In the genomic region with DNA sequence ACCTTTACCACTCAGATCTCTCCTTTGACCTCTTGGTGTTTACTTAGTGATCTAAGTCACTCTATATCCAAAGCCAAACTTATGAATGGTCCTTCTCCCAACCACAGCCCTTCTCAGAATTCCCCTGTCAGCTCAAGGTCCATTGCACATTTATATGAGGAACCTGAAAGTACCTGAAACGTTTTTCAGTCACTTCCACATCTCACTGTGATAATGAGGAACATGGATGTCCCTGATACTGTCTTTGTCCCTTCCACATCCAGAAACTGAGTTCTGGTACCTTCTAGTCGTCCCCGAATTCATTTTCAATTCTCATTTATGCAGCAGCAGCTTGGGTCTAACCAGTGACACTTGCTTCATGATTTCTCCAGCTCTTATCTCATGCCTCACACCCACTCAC, we compare ENCODE assay signal across 28 mouse cellular contexts. TPM values are rescaled to one million over a fixed set of nuclear protein-coding genes. Genes with fewer than 3 reads are reported as not detected.
DNase-seq lines count a peak whose midpoint lies in the region; ATAC-seq and TF ChIP-seq lines count a peak whose summit lies in the region.
"Had no signal": no experiment of that assay in that cellular context is flagged by ENCODE, and none has a peak within 500 bp of the region (broad histone marks: within the 10 kb centered on the region; RNA-seq: fewer than 3 reads in every experiment).

No protein-coding gene starts in this region.

- no peak overlapping the region for H3K4me2 ChIP-seq in liver, embryonic 11.5 days
- H3K4me2 ChIP-seq: embryonic facial prominence, embryonic 13.5 days; forebrain, embryonic 12.5 days; heart, embryonic 12.5 days; heart, embryonic 15.5 days; hindbrain, embryonic 12.5 days; hindbrain, embryonic 15.5 days; intestine, embryonic 15.5 days had no signal

- no peaks in the 10 kb centered on the region for H3K79me2 ChIP-seq in liver, adult 2 months (ENCODE audit: control insufficient read depth, insufficient read depth, low read length)

- TF ChIP-seq CTCF in liver, adult 2 months (IDR thresholded peaks at IDR 0.05; ENCODE audit: low read depth, low read length): no peak
- no peak for TF ChIP-seq CTCF in small intestine, adult 2 months (IDR thresholded peaks at IDR 0.05; ENCODE audit: extremely low read depth, insufficient read length, insufficient replicate concordance, low read depth, low read length)

- no peaks in the 10 kb centered on the region for H3K9me3 ChIP-seq in liver, embryonic 11.5 days (ENCODE audit: control insufficient read depth, low read length)
- H3K9me3 ChIP-seq: embryonic facial prominence, embryonic 10.5 days; embryonic facial prominence, embryonic 13.5 days; forebrain, embryonic 12.5 days; heart, embryonic 12.5 days; heart, embryonic 15.5 days; hindbrain, embryonic 12.5 days; hindbrain, embryonic 15.5 days; intestine, embryonic 15.5 days had no signal

- DNase-seq in liver, adult 2 months (ENCODE audit: extremely low read depth, low read depth, low spot score): peak; percentile 74
- no peak for DNase-seq in liver, embryonic 11.5 days (ENCODE audit: low spot score)
- DNase-seq in gastrocnemius, postnatal 4 days (ENCODE audit: low spot score in 2 of 2): no peak
- DNase-seq in thymus, postnatal 25 days: no peak
- DNase-seq in heart, postnatal 36 days: no peak
- DNase-seq: adrenal gland, adult 2 months; adrenal gland, postnatal 14 days; cerebellum, adult 11 months; cerebellum, adult 2 months; cerebellum, adult 9-11 months; cerebellum, postnatal 25 days; embryo, embryonic 11 days; gastrocnemius, postnatal 14 days; heart, postnatal 14 days had no signal

- intact Hi-C loops in heart, postnatal 36 days (cut with DNase I): no loop called here

- no peak for ATAC-seq in liver, embryonic 11.5 days (replicated peaks; ENCODE audit: low FRiP score)
- ATAC-seq in megakaryocyte, adult 5-6 weeks (ENCODE audit: poor library complexity, severe bottlenecking): peak; percentile 38; the same call in 1 of the 2 replicates
- ATAC-seq: forebrain, embryonic 16.5 days; intestine, embryonic 15.5 days had no signal

- no peak for TF ChIP-seq POLR2A in liver, adult 2 months (IDR thresholded peaks at IDR 0.05; ENCODE audit: extremely low read depth, insufficient read depth, low read length)
- no peak for TF ChIP-seq POLR2A in small intestine, adult 2 months (IDR thresholded peaks at IDR 0.05; ENCODE audit: low read depth, low read length)

- peaks cover 5% of the 10 kb centered on the region; the same call in 1 of the 2 replicates for H3K4me1 ChIP-seq in liver, adult 2 months (ENCODE audit: control insufficient read depth, insufficient read depth, low read length)
- no peaks in the 10 kb centered on the region for H3K4me1 ChIP-seq in liver, embryonic 11.5 days (replicated peaks; ENCODE audit: control insufficient read depth, insufficient read depth, low read length)
- peaks cover 13% of the 10 kb centered on the region; the same call in 1 of the 2 replicates for H3K4me1 ChIP-seq in small intestine, adult 2 months (ENCODE audit: control insufficient read depth, insufficient read depth, insufficient read length, low read length)
- H3K4me1 ChIP-seq: embryonic facial prominence, embryonic 10.5 days; embryonic facial prominence, embryonic 13.5 days; forebrain, embryonic 12.5 days; heart, embryonic 12.5 days; heart, embryonic 15.5 days; hindbrain, embryonic 12.5 days; hindbrain, embryonic 15.5 days; intestine, embryonic 15.5 days had no signal

- H3K27ac ChIP-seq in liver, adult 2 months (replicated peaks; ENCODE audit: insufficient read depth, low read depth, low read length): no peak overlapping the region
- H3K27ac ChIP-seq in liver, embryonic 11.5 days (ENCODE audit: low read depth, low read length): no peak overlapping the region
- H3K27ac ChIP-seq in small intestine, adult 2 months (ENCODE audit: insufficient read depth, low read depth, low read length): peak overlapping the region; percentile 72
- H3K27ac ChIP-seq: embryonic facial prominence, embryonic 10.5 days; embryonic facial prominence, embryonic 13.5 days; forebrain, embryonic 12.5 days; heart, embryonic 15.5 days; hindbrain, embryonic 12.5 days; hindbrain, embryonic 15.5 days; intestine, embryonic 15.5 days had no signal

- no peak overlapping the region for H3K9ac ChIP-seq in liver, adult 2 months (ENCODE audit: low read depth, low read length)
- H3K9ac ChIP-seq in liver, embryonic 11.5 days (ENCODE audit: low read depth, low read length): no peak overlapping the region
- H3K9ac ChIP-seq: embryonic facial prominence, embryonic 13.5 days; forebrain, embryonic 12.5 days; heart, embryonic 12.5 days; heart, embryonic 15.5 days; hindbrain, embryonic 12.5 days; hindbrain, embryonic 15.5 days; intestine, embryonic 15.5 days had no signal

- H3K36me3 ChIP-seq in liver, adult 2 months (ENCODE audit: control insufficient read depth, insufficient read depth, low read length): no peaks in the 10 kb centered on the region
- no peaks in the 10 kb centered on the region for H3K36me3 ChIP-seq in liver, embryonic 11.5 days (ENCODE audit: control insufficient read depth, insufficient read depth, low read length)
- peaks cover 12% of the 10 kb centered on the region for H3K36me3 ChIP-seq in small intestine, adult 2 months (ENCODE audit: control insufficient read depth, insufficient read depth, low read length)
- H3K36me3 ChIP-seq: embryonic facial prominence, embryonic 10.5 days; embryonic facial prominence, embryonic 13.5 days; forebrain, embryonic 12.5 days; heart, embryonic 12.5 days; heart, embryonic 15.5 days; hindbrain, embryonic 12.5 days; hindbrain, embryonic 15.5 days; intestine, embryonic 15.5 days had no signal

- 54% methylated on average over 3 of the region's 3 CpGs for WGBS in liver, adult 2 months
- 63% methylated on average over 3 of the region's 3 CpGs for WGBS in liver, embryonic 11.5 days
- WGBS in small intestine, adult 2 months: 56% methylated on average over 3 of the region's 3 CpGs

- H3K4me3 ChIP-seq in liver, adult 2 months (ENCODE audit: insufficient read depth, low read depth, low read length): no peak overlapping the region
- H3K4me3 ChIP-seq in liver, embryonic 11.5 days (ENCODE audit: low read depth, low read length): no peak overlapping the region
- no peak overlapping the region for H3K4me3 ChIP-seq in small intestine, adult 2 months (ENCODE audit: low read depth, low read length)
- H3K4me3 ChIP-seq: embryonic facial prominence, embryonic 10.5 days; embryonic facial prominence, embryonic 13.5 days; erythroblast, embryonic 14.5 days; forebrain, embryonic 12.5 days; heart, embryonic 12.5 days; heart, embryonic 15.5 days; hindbrain, embryonic 12.5 days; hindbrain, embryonic 15.5 days; intestine, embryonic 15.5 days had no signal

- H3K27me3 ChIP-seq in liver, adult 2 months (ENCODE audit: control insufficient read depth, insufficient read depth, low read length): no peaks in the 10 kb centered on the region
- H3K27me3 ChIP-seq in liver, embryonic 11.5 days (replicated peaks; ENCODE audit: control insufficient read depth, insufficient read depth, low read length): no peaks in the 10 kb centered on the region
- no peaks in the 10 kb centered on the region for H3K27me3 ChIP-seq in small intestine, adult 2 months (ENCODE audit: control insufficient read depth, insufficient read depth, low read length)
- H3K27me3 ChIP-seq: embryonic facial prominence, embryonic 13.5 days; forebrain, embryonic 12.5 days; heart, embryonic 12.5 days; heart, embryonic 15.5 days; hindbrain, embryonic 12.5 days; hindbrain, embryonic 15.5 days; intestine, embryonic 15.5 days had no signal

RNA-seq across cellular contexts. Expression of a gene that starts 19.6 kb away (rescaled TPM):
- total RNA-seq in liver, adult 2 months (2014; rRNA removed): 2.2 and 2.6 TPM in 2 replicates
- polyA plus RNA-seq in liver, adult 2 months (2012; rRNA removed): 1.6 TPM in 2 replicates
- 0.05 and 0.16 TPM in 2 replicates for polyA plus RNA-seq in liver, embryonic 11.5 days (2014; fragmentation: Nextera tagmentation; extraction: Ambion mirVana)
- 5.3 and 7.3 TPM in 2 replicates for total RNA-seq in megakaryocyte, adult 5-6 weeks (2015)
- 9.3 and 11.3 TPM in 2 replicates for total RNA-seq in megakaryocyte, adult 5-6 weeks (2017)
- 4.0 and 12.8 TPM in 2 replicates for polyA plus RNA-seq in small intestine, adult 2 months (2012; rRNA removed)
- under 1 TPM; 0.16 to 0.22 TPM for total RNA-seq in gastrocnemius, postnatal 4 days (2021)
- total RNA-seq in heart, postnatal 36 days (2021): under 1 TPM; 0.38 to 0.42 TPM
- total RNA-seq: gastrocnemius, postnatal 14 days; MEL had no signal
- polyA plus RNA-seq: C2C12; erythroblast, embryonic 14.5 days; forebrain, embryonic 12.5 days had no signal

RNA-seq across cellular contexts. Expression of a gene that starts 59.2 kb away (rescaled TPM):
- total RNA-seq in liver, adult 2 months (2014; rRNA removed): 9.1 and 12.1 TPM in 2 replicates
- 2.4 and 2.8 TPM in 2 replicates for polyA plus RNA-seq in liver, adult 2 months (2012; rRNA removed)
- 44.3 and 53.0 TPM in 2 replicates for polyA plus RNA-seq in liver, embryonic 11.5 days (2014; fragmentation: Nextera tagmentation; extraction: Ambion mirVana)
- 36.4 and 39.4 TPM in 2 replicates for total RNA-seq in megakaryocyte, adult 5-6 weeks (2015)
- total RNA-seq in megakaryocyte, adult 5-6 weeks (2017): 73.5 and 79.8 TPM in 2 replicates
- 1.7 and 3.3 TPM in 2 replicates for polyA plus RNA-seq in small intestine, adult 2 months (2012; rRNA removed)
- total RNA-seq in gastrocnemius, postnatal 4 days (2021): 10 to 100 TPM; 16.3 to 22.9 TPM
- 10 to 100 TPM; 14.9 to 15.7 TPM for total RNA-seq in heart, postnatal 36 days (2021)

RNA-seq across cellular contexts. Expression of a gene that starts 59.3 kb away (rescaled TPM):
- 34.4 and 64.2 TPM in 2 replicates for total RNA-seq in liver, adult 2 months (2014; rRNA removed)
- 13.6 TPM in 2 replicates for polyA plus RNA-seq in liver, adult 2 months (2012; rRNA removed)
- 41.5 and 48.0 TPM in 2 replicates for polyA plus RNA-seq in liver, embryonic 11.5 days (2014; fragmentation: Nextera tagmentation; extraction: Ambion mirVana)
- total RNA-seq in megakaryocyte, adult 5-6 weeks (2015): 47.8 and 54.0 TPM in 2 replicates
- total RNA-seq in megakaryocyte, adult 5-6 weeks (2017): 58.8 and 74.6 TPM in 2 replicates
- polyA plus RNA-seq in small intestine, adult 2 months (2012; rRNA removed): 5.0 and 11.6 TPM in 2 replicates
- total RNA-seq in gastrocnemius, postnatal 4 days (2021): 10 to 100 TPM; 55.6 to 61.6 TPM
- 100 to 1,000 TPM; 111 to 119 TPM for total RNA-seq in heart, postnatal 36 days (2021)
